Mouse (Mus musculus) C2C12 (cell line): ENCODE data around the gene Smim24. TPM values are rescaled to one million over a fixed set of nuclear protein-coding genes. Genes with fewer than 3 reads are reported as not detected.

Experiments used
- H3K27me3 ChIP-seq: one replicate; pipeline ENCODE4 v1.6.1; 2011; ENCODE audit not compliant: control insufficient read depth, insufficient read depth, insufficient read length
- H3K36me3 ChIP-seq: one replicate; pipeline ENCODE4 v1.6.1; 2011; ENCODE audit not compliant: control insufficient read depth, insufficient read depth
- H3K4me3 ChIP-seq: one replicate; pipeline ENCODE4 v1.5.1; 2011; ENCODE audit warnings: mild to moderate bottlenecking, control low read depth; ENCODE audit not compliant: poor library complexity, insufficient read depth, severe bottlenecking
- H3K79me2 ChIP-seq: one replicate; pipeline ENCODE4 v1.6.1; 2011; ENCODE audit not compliant: control insufficient read depth, insufficient read depth
- H3K79me3 ChIP-seq: one replicate; pipeline ENCODE4 v1.6.1; 2011; ENCODE audit warnings: low read depth, control low read depth
- H3ac ChIP-seq: one replicate; pipeline ENCODE3; 2011; ENCODE audit warnings: low read depth; ENCODE audit not compliant: control insufficient read depth, insufficient read length
- CEBPB ChIP-seq: IDR thresholded peaks from one replicate; pipeline ENCODE4 v1.6.1; 2011; ENCODE audit warnings: low read depth, mild to moderate bottlenecking, control low read depth, moderate library complexity
- CTCF ChIP-seq: IDR thresholded peaks from one replicate; pipeline ENCODE4 v1.5.1; 2011; ENCODE audit not compliant: control insufficient read depth, insufficient read depth, insufficient read length
- FOSL1 ChIP-seq: IDR thresholded peaks from one replicate; pipeline ENCODE4 v1.8.0; 2011; ENCODE audit warnings: mild to moderate bottlenecking, low read length; ENCODE audit not compliant: poor library complexity, insufficient read depth, severe bottlenecking
- MAX ChIP-seq: IDR thresholded peaks from one replicate; pipeline ENCODE4 v1.6.1; 2011; ENCODE audit warnings: mild to moderate bottlenecking, control low read depth
- MYOD1 ChIP-seq: IDR thresholded peaks from one replicate; pipeline ENCODE4 v1.6.1; 2011; ENCODE audit warnings: low read depth; ENCODE audit not compliant: control insufficient read depth, insufficient read length
- MYOG ChIP-seq: IDR thresholded peaks from one replicate; pipeline ENCODE4 v1.6.1; 2011; ENCODE audit not compliant: control insufficient read depth, insufficient read length; ENCODE audit errors: extremely low read depth
- USF1 ChIP-seq: IDR thresholded peaks from one replicate; pipeline ENCODE4 v1.6.1; 2011; ENCODE audit warnings: low read depth, mild to moderate bottlenecking, control low read depth, moderate library complexity
- polyA plus RNA-seq: library from polyadenylated mRNA; unstranded; fragments of >200 nt; fragmentation: generic; extraction: Trizol; gene quantifications from one replicate; pipeline ENCODE4 v1.2.1, GENCODE M21; 2012; ENCODE audit warnings: missing spikeins

Smim24 gene
- polyA plus RNA-seq, 1 experiment = 0.32 TPM

- Histone ChIP-seq H3K4me3 (no peak overlapping the region), H3K36me3 (peaks cover 91% of the 10 kb centered on the region), H3K27me3 (no peaks in the 10 kb centered on the region), H3ac (no peak overlapping the region), H3K79me3 (peaks cover 13% of the 10 kb centered on the region), H3K79me2 (peaks cover 26% of the 10 kb centered on the region)
- TF ChIP-seq MYOG (no peak), MAX (no peak), FOSL1 (no peak), USF1 (no peak), CEBPB (no peak), MYOD1 (no peak), CTCF (no peak)
Measured at GRCm38 (mm10) chr10:81400371-81401204, 7.7 kb downstream of the Smim24 start.

- H3K4me3 ChIP-seq = no peak overlapping the region
- peaks cover 92% of the 10 kb centered on the region for H3K36me3 ChIP-seq
- H3K27me3 ChIP-seq = no peaks in the 10 kb centered on the region
- no peak for TF ChIP-seq MAX
- no peak for TF ChIP-seq FOSL1
- TF ChIP-seq USF1 = no peak
- no peak for TF ChIP-seq CTCF
- TF ChIP-seq CEBPB = no peak
- TF ChIP-seq MYOD1 = no peak
- no peak for TF ChIP-seq MYOG
- H3K79me2 ChIP-seq = peaks cover 30% of the 10 kb centered on the region
- peaks cover 15% of the 10 kb centered on the region for H3K79me3 ChIP-seq
- H3ac ChIP-seq = no peak overlapping the region
Measured at GRCm38 (mm10) chr10:81401205-81401520, 8.3 kb downstream of the Smim24 start.

- Histone ChIP-seq H3K79me3 (peaks cover 15% of the 10 kb centered on the region), H3K27me3 (no peaks in the 10 kb centered on the region), H3K79me2 (peaks cover 35% of the 10 kb centered on the region), H3K36me3 (peaks cover 94% of the 10 kb centered on the region), H3K4me3 (no peak overlapping the region), H3ac (no peak overlapping the region)
- TF ChIP-seq CTCF (no peak), FOSL1 (no peak)
Measured at GRCm38 (mm10) chr10:81401521-81402226, 8.8 kb downstream of the Smim24 start.

GRCm38 (mm10) chr10:81402227-81402765 lies 9.4 kb downstream of the Smim24 start:
- Histone ChIP-seq H3K27me3 (no peaks in the 10 kb centered on the region), H3K36me3 (peaks cover 96% of the 10 kb centered on the region), H3K79me3 (peaks cover 20% of the 10 kb centered on the region), H3ac (no peak overlapping the region), H3K79me2 (peaks cover 41% of the 10 kb centered on the region), H3K4me3 (no peak overlapping the region)
- no peak for TF ChIP-seq CEBPB
- no peak for TF ChIP-seq FOSL1
- TF ChIP-seq MYOG = no peak
- no peak for TF ChIP-seq CTCF
- TF ChIP-seq MAX = no peak
- TF ChIP-seq MYOD1 = no peak
- TF ChIP-seq USF1 = no peak

GRCm38 (mm10) chr10:81403511-81403910 lies 10.7 kb downstream of the Smim24 start:
- peaks cover 43% of the 10 kb centered on the region for H3K79me2 ChIP-seq
- no peak overlapping the region for H3ac ChIP-seq
- H3K79me3 ChIP-seq = peaks cover 20% of the 10 kb centered on the region
- TF ChIP-seq MYOG = no peak
- TF ChIP-seq CTCF = no peak
- no peak for TF ChIP-seq CEBPB
- no peak for TF ChIP-seq USF1
- TF ChIP-seq MAX = no peak
- TF ChIP-seq FOSL1 = no peak
- no peak for TF ChIP-seq MYOD1
- H3K4me3 ChIP-seq = no peak overlapping the region
- H3K36me3 ChIP-seq = peaks cover 93% of the 10 kb centered on the region
- H3K27me3 ChIP-seq = no peaks in the 10 kb centered on the region
